Mouse (Mus musculus) ES-E14 (cell line): ENCODE measurements around the gene Utp18. TPM values are rescaled to one million over a fixed set of nuclear protein-coding genes. Genes with fewer than 3 reads are reported as not detected.

Experiments
- DNase-seq: peaks from one replicate; pipeline ENCODE4 v3.0.0-alpha.2; 2013; ENCODE audit warnings: low read depth, low spot score
- H3K27ac ChIP-seq: 2 replicates; pipeline ENCODE4 v1.5.1; 2012; ENCODE audit warnings: low read depth, mild to moderate bottlenecking, low read length, moderate library complexity, mixed read lengths; ENCODE audit not compliant: poor library complexity, insufficient read depth, severe bottlenecking
- H3K36me3 ChIP-seq: 2 replicates; pipeline ENCODE4 v1.6.1; 2012; ENCODE audit warnings: mild to moderate bottlenecking, low read length, moderate library complexity, mixed read lengths; ENCODE audit not compliant: control insufficient read depth, poor library complexity, insufficient read depth, severe bottlenecking
- H3K4me1 ChIP-seq, 2 experiments: fragments of 150-350 bp in 1 of 2; sonication (generic) in 1 of 2; 2 replicates each; pipeline ENCODE4 v1.6.1; 2012; ENCODE audit warnings: low read length in 2 of 2, mild to moderate bottlenecking in 1 of 2, mixed read lengths in 1 of 2; ENCODE audit not compliant: control insufficient read depth in 2 of 2, insufficient read depth in 2 of 2, poor library complexity in 1 of 2
- H3K4me3 ChIP-seq, 2 experiments: fragments of 150-350 bp in 1 of 2; sonication (generic) in 1 of 2; 2 replicates each; pipeline ENCODE4 v1.5.1; 2012; ENCODE audit warnings: low read length in 2 of 2, low read depth in 1 of 2, mild to moderate bottlenecking in 1 of 2, mixed read lengths in 1 of 2; ENCODE audit not compliant: insufficient read depth in 1 of 2, poor library complexity in 1 of 2, severe bottlenecking in 1 of 2
- H3K9ac ChIP-seq: 2 replicates; pipeline ENCODE4 v1.6.1; 2012; ENCODE audit warnings: low read depth, mild to moderate bottlenecking, low read length, mixed read lengths; ENCODE audit not compliant: poor library complexity, insufficient read depth, severe bottlenecking
- H3K9me3 ChIP-seq: fragments of 150-350 bp; sonication (generic); 2 replicates; pipeline ENCODE4 v1.6.1; 2012; ENCODE audit warnings: low read depth, mild to moderate bottlenecking, low read length; ENCODE audit not compliant: control insufficient read depth, insufficient read depth
- CHD2 ChIP-seq: IDR thresholded peaks from 2 replicates; pipeline ENCODE4 v1.6.1; 2014; ENCODE audit warnings: mild to moderate bottlenecking, low read depth, low read length, inconsistent platforms
- HCFC1 ChIP-seq: IDR thresholded peaks from 2 replicates; pipeline ENCODE4 v1.6.1; 2012; ENCODE audit warnings: low read length, inconsistent platforms, borderline replicate concordance; ENCODE audit not compliant: insufficient read depth
- MAFK ChIP-seq: IDR thresholded peaks from 2 replicates; pipeline ENCODE4 v1.6.1; 2014; ENCODE audit warnings: mild to moderate bottlenecking, low read depth, low read length, inconsistent platforms; ENCODE audit not compliant: insufficient read depth
- ZC3H11A ChIP-seq: IDR thresholded peaks from 2 replicates; pipeline ENCODE4 v1.6.1; 2012; ENCODE audit warnings: low read depth, mild to moderate bottlenecking, inconsistent platforms, low read length, borderline replicate concordance
- ZNF384 ChIP-seq: IDR thresholded peaks from 2 replicates; pipeline ENCODE4 v1.6.1; 2012; ENCODE audit warnings: low read depth, low read length, inconsistent platforms
- in situ Hi-C, 2 experiments: fragments of 600-800 bp; cut with MboI; formaldehyde crosslinking; loops; one replicate each; pipeline ENCODE4 v1.15.1; 2025; ENCODE audit warnings: low sequenced_read_pairs in 2 of 2, inconsistent platforms in 1 of 2; ENCODE audit not compliant: unreplicated experiment in 2 of 2
- total RNA-seq: library from RNA; depleted of rRNA; stranded (reverse); fragments of 300-350 nt; gene quantifications from 2 replicates; pipeline ENCODE4 v1.2.3, GENCODE M21; 2012

The Utp18 gene
- total RNA-seq, 1 experiment, result 48.2 TPM

DNA sequence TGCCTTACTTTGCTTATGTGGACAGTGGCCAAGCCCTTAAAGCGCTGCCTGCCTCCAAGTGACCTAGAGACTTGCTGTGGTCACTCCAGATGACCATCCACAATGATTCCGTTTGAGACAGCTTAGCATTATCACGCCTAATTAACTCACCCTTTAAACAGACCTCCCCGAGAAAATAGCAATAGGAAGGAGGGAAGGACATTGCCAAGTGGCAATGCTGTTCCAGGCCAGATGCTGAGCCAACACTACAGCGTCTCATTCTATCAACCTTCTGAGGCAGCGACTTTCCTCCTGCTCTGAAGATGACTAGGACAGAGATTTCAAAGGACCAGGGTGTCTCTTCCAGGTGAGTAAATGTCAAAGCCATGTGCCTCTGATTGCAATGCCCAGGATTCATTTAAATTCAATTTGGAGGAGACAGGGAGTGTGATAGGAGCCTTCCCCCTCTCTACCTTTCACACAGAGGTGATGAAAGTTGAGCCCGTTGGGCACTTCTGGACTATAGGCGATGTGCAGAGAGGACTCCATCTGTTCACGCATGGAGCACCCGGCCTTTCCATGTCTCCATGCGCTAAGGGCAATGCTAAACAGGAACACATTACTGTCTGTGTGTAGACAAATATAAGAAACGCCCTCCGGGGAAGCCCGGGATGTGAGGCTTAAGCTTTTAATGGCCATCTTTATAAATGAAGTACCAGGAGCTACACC lies 56.8 kb downstream of the Utp18 start:
- Histone ChIP-seq H3K36me3 (no peaks in the 10 kb centered on the region), H3K4me3 (no peak overlapping the region), H3K4me1 (no peaks in the 10 kb centered on the region), H3K27ac (no peak overlapping the region), H3K9me3 (no peaks in the 10 kb centered on the region), H3K9ac (no peak overlapping the region)
- in situ Hi-C loops, result no loop called here
- TF ChIP-seq MAFK (no peak), ZC3H11A (no peak), CHD2 (no peak), ZNF384 (no peak), HCFC1 (no peak)
- DNase-seq, result no peak

DNA sequence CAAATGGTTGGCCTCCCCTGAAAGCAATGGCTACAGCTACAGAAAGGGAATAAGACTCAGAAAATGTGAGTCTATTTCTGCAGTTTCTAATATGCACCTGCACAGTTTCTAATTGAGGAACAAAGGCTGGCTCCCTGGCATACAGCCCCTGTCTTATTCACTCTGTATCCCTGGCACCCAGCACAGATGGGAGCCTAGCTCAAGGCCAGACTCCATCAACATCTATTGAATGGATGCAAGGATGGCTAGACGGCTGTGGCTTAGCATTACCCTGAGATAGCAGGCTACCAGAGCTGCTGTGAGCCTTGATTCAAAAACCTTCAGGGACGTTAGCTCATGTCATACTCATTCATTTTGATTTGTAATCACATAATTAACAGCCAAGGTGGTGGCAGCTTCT lies 63.3 kb downstream of the Utp18 start:
- Histone ChIP-seq H3K4me1 (no peaks in the 10 kb centered on the region), H3K27ac (no peak overlapping the region), H3K9ac (no peak overlapping the region), H3K9me3 (no peaks in the 10 kb centered on the region), H3K36me3 (no peaks in the 10 kb centered on the region), H3K4me3 (no peak overlapping the region)
- no peak for TF ChIP-seq CHD2
- TF ChIP-seq ZC3H11A, result no peak
- no peak for TF ChIP-seq ZNF384
- TF ChIP-seq HCFC1, result no peak
- TF ChIP-seq MAFK, result no peak
- in situ Hi-C loops, result loop anchor here (25.0 kb wide), 2 partner anchors 310 to 685 kb away; no protein-coding TSS in a partner anchor
- no peak for DNase-seq

DNA sequence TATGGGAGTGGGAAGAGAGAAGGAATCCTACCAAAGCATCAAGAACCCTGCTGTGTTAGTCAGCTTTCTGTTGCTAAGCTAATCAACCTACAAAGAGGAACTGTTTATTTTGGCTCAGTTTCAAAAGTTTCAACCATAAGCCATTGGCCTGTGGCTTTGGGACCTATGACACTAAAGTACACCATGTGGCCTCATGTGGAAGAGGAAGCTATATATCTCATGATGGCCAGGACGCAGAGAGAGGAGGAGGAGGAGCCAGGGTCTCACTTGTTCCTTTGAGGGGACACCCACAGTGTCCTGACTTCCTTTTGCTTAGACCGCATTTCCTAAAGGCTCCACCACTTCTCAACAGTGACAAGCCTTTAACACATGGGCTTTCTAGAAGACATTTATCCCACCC lies 64.0 kb downstream of the Utp18 start:
- no peak for DNase-seq

DNA sequence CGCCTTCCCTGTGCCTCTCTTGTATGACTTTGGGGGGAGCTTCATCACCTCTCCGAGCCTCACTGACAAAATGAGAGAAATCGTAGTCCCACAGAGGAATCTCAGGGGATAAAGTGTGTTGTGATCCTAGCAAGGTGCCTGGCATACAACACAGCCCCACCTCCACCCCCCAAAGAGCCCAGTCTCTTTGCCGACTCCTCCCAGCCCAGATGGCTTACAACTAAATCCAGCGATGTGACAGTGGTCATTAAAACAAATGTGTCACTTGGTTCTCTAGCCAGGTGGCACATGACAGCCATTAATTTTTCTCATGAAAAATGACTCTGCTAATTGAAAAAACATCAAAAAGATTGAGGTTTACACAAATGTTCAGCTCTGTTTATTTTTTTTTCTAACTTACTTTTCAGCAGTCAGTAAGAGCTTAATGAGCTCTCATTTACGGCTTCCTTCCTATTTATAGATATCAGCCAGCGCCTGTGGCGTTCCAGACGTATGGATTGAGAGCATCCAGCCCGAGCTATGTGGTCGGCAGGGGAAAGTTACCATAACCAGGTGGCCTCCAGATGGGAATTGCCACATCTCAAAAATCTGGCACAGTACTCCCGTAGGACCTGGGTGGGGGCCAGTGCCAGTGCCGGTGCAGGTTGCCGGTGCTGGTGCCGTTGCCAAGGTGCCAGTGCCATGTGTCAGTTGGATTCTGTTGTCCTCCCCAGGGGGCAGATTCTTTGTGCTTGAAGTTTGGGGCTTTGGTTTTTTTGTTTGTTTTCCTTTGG lies 67.4 kb downstream of the Utp18 start:
- TF ChIP-seq ZNF384 (no peak), MAFK (no peak), HCFC1 (no peak)
- in situ Hi-C loops, result loop anchor here (25.0 kb wide), 2 partner anchors 306 to 681 kb away; no protein-coding TSS in a partner anchor
- Histone ChIP-seq H3K27ac (no peak overlapping the region), H3K4me1 (no peaks in the 10 kb centered on the region), H3K9me3 (no peaks in the 10 kb centered on the region), H3K36me3 (no peaks in the 10 kb centered on the region), H3K9ac (no peak overlapping the region), H3K4me3 (no peak overlapping the region)
- DNase-seq, result no peak

More for the DNA sequence above, 64.0 kb downstream of the Utp18 start:
- Histone ChIP-seq H3K9ac (no peak overlapping the region), H3K4me3 (no peak overlapping the region), H3K27ac (no peak overlapping the region), H3K36me3 (no peaks in the 10 kb centered on the region), H3K9me3 (no peaks in the 10 kb centered on the region), H3K4me1 (no peaks in the 10 kb centered on the region)
- in situ Hi-C loops, result loop anchor here (25.0 kb wide), 2 partner anchors 309 to 684 kb away; no protein-coding TSS in a partner anchor
- TF ChIP-seq MAFK, result no peak
- no peak for TF ChIP-seq ZNF384
- TF ChIP-seq ZC3H11A, result no peak
- TF ChIP-seq HCFC1, result no peak
- TF ChIP-seq CHD2, result no peak
